Mouse (Mus musculus) olfactory bulb, adult 2 months (tissue): Measurements from ENCODE around the gene Syt1.

ENCODE experiments used
- CTCF ChIP-seq: fragments of 200-500 bp; IDR thresholded peaks from 2 replicates; pipeline ENCODE4 v1.5.1; 2012; ENCODE audit warnings: low read depth, mild to moderate bottlenecking, low read length, moderate library complexity; ENCODE audit not compliant: insufficient read depth
- POLR2A ChIP-seq: fragments of 200-500 bp; IDR thresholded peaks from 2 replicates; pipeline ENCODE4 v1.6.1; 2012; ENCODE audit warnings: mild to moderate bottlenecking, low read depth, low read length, moderate library complexity; ENCODE audit not compliant: insufficient read depth

- TF ChIP-seq CTCF, result no peak
- TF ChIP-seq POLR2A, result no peak
Observed at GRCm38 (mm10) chr10:108649174-108649573, 361.6 kb downstream of the Syt1 start.
